Mouse (Mus musculus): ENCODE results near the gene Arl15. TPM values are rescaled to one million over a fixed set of nuclear protein-coding genes. Genes with fewer than 3 reads are reported as not detected.

Arl15 gene
- polyA plus RNA-seq, 1 experiment = 5.4 TPM

- H3K4me1 ChIP-seq (ENCODE audit: control insufficient read depth, insufficient read depth, low read length) = no peaks in the 10 kb centered on the region; the same call in 1 of the 2 replicates
- no peak for TF ChIP-seq POLR2A (IDR thresholded peaks at IDR 0.05; ENCODE audit: borderline replicate concordance, control insufficient read depth, low read depth, low read length)
- TF ChIP-seq CTCF (IDR thresholded peaks at IDR 0.05; ENCODE audit: control insufficient read depth, insufficient read depth, low read length) = no peak
- H3K27ac ChIP-seq (ENCODE audit: control insufficient read depth, insufficient read depth, low read depth, low read length, poor library complexity) = no peak overlapping the region
- H3K4me3 ChIP-seq (replicated peaks; ENCODE audit: control insufficient read depth, low read depth, low read length) = no peak overlapping the region
- 17% methylated on average over 6 of the region's 6 CpGs for WGBS
These were observed 18.3 kb downstream of the Arl15 start for GRCm38 (mm10) chr13:113812593-113812975.

DNA sequence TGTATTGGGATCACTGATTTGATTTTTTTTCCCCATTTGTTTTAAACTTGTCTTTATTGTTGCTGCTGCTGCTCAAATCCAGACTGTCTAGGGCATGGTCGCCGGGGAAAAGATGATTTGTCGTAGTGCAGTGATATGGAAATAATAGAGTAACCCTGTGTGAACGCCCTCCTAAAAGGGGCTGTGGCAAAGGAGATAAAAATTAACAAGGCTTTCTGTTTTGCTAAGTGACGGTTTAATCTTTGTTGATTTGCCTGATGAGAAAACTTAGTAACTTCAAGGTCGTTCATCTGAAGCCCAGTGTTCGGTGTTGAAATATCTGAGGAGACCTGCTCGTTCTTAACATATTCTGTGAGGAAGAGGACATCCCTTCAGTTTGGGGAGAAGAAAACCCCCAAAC is 19.8 kb downstream of the Arl15 start:
- TF ChIP-seq POLR2A (IDR thresholded peaks at IDR 0.05; ENCODE audit: borderline replicate concordance, control insufficient read depth, low read depth, low read length) (no peak), CTCF (IDR thresholded peaks at IDR 0.05; ENCODE audit: control insufficient read depth, insufficient read depth, low read length) (no peak)
- WGBS = 55% methylated on average over 8 of the region's 8 CpGs
- H3K4me1 ChIP-seq (ENCODE audit: control insufficient read depth, insufficient read depth, low read length) = no peaks in the 10 kb centered on the region; the same call in 1 of the 2 replicates
- no peak overlapping the region for H3K4me3 ChIP-seq (replicated peaks; ENCODE audit: control insufficient read depth, low read depth, low read length)
- H3K27ac ChIP-seq (ENCODE audit: control insufficient read depth, insufficient read depth, low read depth, low read length, poor library complexity) = no peak overlapping the region

GRCm38 (mm10) chr13:113815697-113816420 is 21.6 kb downstream of the Arl15 start:
- WGBS = 76% methylated on average over 15 of the region's 15 CpGs
- H3K4me3 ChIP-seq (replicated peaks; ENCODE audit: control insufficient read depth, low read depth, low read length) = no peak overlapping the region
- TF ChIP-seq POLR2A (IDR thresholded peaks at IDR 0.05; ENCODE audit: borderline replicate concordance, control insufficient read depth, low read depth, low read length) (no peak), CTCF (IDR thresholded peaks at IDR 0.05; ENCODE audit: control insufficient read depth, insufficient read depth, low read length) (no peak)
- H3K4me1 ChIP-seq (ENCODE audit: control insufficient read depth, insufficient read depth, low read length) = no peaks in the 10 kb centered on the region; the same call in 1 of the 2 replicates
- H3K27ac ChIP-seq (ENCODE audit: control insufficient read depth, insufficient read depth, low read depth, low read length, poor library complexity) = no peak overlapping the region

DNA sequence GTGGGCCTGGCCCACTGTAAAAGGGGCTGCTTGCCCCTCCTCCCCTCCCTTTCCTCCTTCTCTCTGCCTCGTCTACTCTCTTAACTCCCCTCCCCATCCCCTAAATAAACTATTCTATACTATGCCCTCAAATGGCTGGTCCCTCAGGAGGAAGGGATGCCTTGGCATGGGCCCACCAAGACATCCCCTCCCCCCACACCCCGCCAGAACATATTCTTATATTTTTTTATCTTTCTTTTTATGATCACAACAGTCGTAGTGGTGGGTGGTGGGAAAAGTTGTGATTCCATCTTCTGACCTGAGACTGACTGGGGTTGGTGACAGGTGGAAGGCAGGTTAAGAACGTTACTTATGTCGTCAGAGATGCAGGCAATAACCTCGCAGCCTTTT is 22.1 kb downstream of the Arl15 start:
- TF ChIP-seq POLR2A (IDR thresholded peaks at IDR 0.05; ENCODE audit: borderline replicate concordance, control insufficient read depth, low read depth, low read length) (no peak), CTCF (IDR thresholded peaks at IDR 0.05; ENCODE audit: control insufficient read depth, insufficient read depth, low read length) (no peak)
- WGBS = 75% methylated on average over 6 of the region's 6 CpGs
- H3K4me1 ChIP-seq (ENCODE audit: control insufficient read depth, insufficient read depth, low read length) = no peaks in the 10 kb centered on the region; the same call in 1 of the 2 replicates
- H3K4me3 ChIP-seq (replicated peaks; ENCODE audit: control insufficient read depth, low read depth, low read length) = no peak overlapping the region
- no peak overlapping the region for H3K27ac ChIP-seq (ENCODE audit: control insufficient read depth, insufficient read depth, low read depth, low read length, poor library complexity)

DNA sequence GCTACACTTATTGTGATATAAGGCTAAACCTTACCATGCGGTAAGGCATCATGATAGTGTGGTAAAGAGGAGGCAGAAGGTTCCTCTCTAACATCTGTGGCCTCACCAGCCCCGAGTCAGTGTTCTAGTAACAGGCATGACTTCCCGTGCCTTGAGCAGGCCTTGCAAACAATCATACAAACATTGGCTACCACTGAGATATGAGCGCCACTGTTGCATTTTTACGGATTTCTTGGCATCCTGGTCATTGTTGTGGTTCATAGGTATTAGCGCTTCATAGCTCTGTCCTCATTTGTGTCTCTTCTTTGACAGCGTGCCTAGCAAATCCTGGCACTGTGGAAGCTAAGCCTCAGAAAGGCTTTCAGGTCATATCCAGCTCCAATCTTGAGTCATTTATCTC is 24.7 kb downstream of the Arl15 start:
- Histone ChIP-seq H3K4me1 (ENCODE audit: control insufficient read depth, insufficient read depth, low read length) (no peaks in the 10 kb centered on the region; the same call in 1 of the 2 replicates), H3K27ac (ENCODE audit: control insufficient read depth, insufficient read depth, low read depth, low read length, poor library complexity) (no peak overlapping the region), H3K4me3 (replicated peaks; ENCODE audit: control insufficient read depth, low read depth, low read length) (no peak overlapping the region)
- WGBS = 85% methylated on average over 7 of the region's 7 CpGs
- TF ChIP-seq CTCF (IDR thresholded peaks at IDR 0.05; ENCODE audit: control insufficient read depth, insufficient read depth, low read length) = no peak
- TF ChIP-seq POLR2A (IDR thresholded peaks at IDR 0.05; ENCODE audit: borderline replicate concordance, control insufficient read depth, low read depth, low read length) = no peak

DNA sequence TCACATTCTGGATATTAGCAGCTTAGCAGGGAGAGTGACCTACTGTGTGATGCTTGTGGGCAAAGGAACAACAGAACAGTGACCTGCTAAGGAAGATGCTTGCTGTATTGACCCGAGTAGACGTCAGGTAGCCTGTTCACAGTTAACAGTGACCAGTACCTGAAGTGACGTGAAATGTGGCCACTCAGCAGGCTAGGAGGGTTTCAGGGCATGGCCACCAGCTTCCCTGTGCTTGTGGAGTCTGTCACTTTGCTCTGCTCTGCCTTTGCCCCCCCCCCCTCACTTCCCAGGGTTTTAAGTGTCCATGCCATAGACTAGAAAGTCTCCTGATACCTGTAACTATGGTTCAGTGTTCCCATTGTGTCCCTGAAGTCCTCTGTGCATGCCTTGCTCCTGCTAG is 25.9 kb downstream of the Arl15 start:
- Histone ChIP-seq H3K4me3 (replicated peaks; ENCODE audit: control insufficient read depth, low read depth, low read length) (no peak overlapping the region), H3K4me1 (ENCODE audit: control insufficient read depth, insufficient read depth, low read length) (no peaks in the 10 kb centered on the region; the same call in 1 of the 2 replicates), H3K27ac (ENCODE audit: control insufficient read depth, insufficient read depth, low read depth, low read length, poor library complexity) (no peak overlapping the region)
- 85% methylated on average over 3 of the region's 3 CpGs for WGBS
- TF ChIP-seq POLR2A (IDR thresholded peaks at IDR 0.05; ENCODE audit: borderline replicate concordance, control insufficient read depth, low read depth, low read length) (no peak), CTCF (IDR thresholded peaks at IDR 0.05; ENCODE audit: control insufficient read depth, insufficient read depth, low read length) (no peak)

- 90% methylated on average over 12 of the region's 12 CpGs for WGBS
- TF ChIP-seq POLR2A (IDR thresholded peaks at IDR 0.05; ENCODE audit: borderline replicate concordance, control insufficient read depth, low read depth, low read length) = no peak
- TF ChIP-seq CTCF (IDR thresholded peaks at IDR 0.05; ENCODE audit: control insufficient read depth, insufficient read depth, low read length) = no peak
These were observed 27.6 kb downstream of the Arl15 start for GRCm38 (mm10) chr13:113821891-113822290.

DNA sequence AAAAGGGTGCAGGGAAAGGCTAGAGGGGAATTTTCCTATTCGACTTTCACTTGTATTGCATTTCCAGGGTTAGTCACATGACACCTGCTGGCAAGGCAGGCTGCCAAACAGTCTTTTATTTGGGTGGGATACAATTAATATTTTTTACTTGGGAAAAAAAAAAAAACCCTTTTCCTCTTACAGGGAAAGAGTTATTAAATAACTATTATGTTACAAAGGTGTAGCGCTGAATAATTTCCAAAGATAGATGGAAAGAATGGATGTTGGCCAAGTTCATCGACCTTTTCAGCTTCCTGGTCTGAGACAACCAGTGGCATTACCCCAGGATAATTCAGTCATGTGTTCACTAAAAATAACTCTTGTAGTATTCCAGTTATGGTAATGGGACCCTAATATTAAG is 29.7 kb downstream of the Arl15 start:
- H3K4me1 ChIP-seq (ENCODE audit: control insufficient read depth, insufficient read depth, low read length) = no peaks in the 10 kb centered on the region; the same call in 1 of the 2 replicates
- no peak for TF ChIP-seq POLR2A (IDR thresholded peaks at IDR 0.05; ENCODE audit: borderline replicate concordance, control insufficient read depth, low read depth, low read length)
- TF ChIP-seq CTCF (IDR thresholded peaks at IDR 0.05; ENCODE audit: control insufficient read depth, insufficient read depth, low read length) = no peak
- H3K27ac ChIP-seq (ENCODE audit: control insufficient read depth, insufficient read depth, low read depth, low read length, poor library complexity) = no peak overlapping the region
- 88% methylated on average over 3 of the region's 3 CpGs for WGBS
- H3K4me3 ChIP-seq (replicated peaks; ENCODE audit: control insufficient read depth, low read depth, low read length) = no peak overlapping the region

More at GRCm38 (mm10) chr13:113821891-113822290, 27.6 kb downstream of the Arl15 start:
- no peaks in the 10 kb centered on the region; the same call in 1 of the 2 replicates for H3K4me1 ChIP-seq (ENCODE audit: control insufficient read depth, insufficient read depth, low read length)
- H3K4me3 ChIP-seq (replicated peaks; ENCODE audit: control insufficient read depth, low read depth, low read length) = no peak overlapping the region
- no peak overlapping the region for H3K27ac ChIP-seq (ENCODE audit: control insufficient read depth, insufficient read depth, low read depth, low read length, poor library complexity)

Measured in bone marrow, adult 2 months (tissue).